Mouse (Mus musculus) limb, embryonic 13.5 days (tissue): ENCODE results near the gene Spns2. TPM values are rescaled to one million over a fixed set of nuclear protein-coding genes. Genes with fewer than 3 reads are reported as not detected.

Experiments used
- ATAC-seq: fragments of 200-750 bp; cut with Nextera tagmentation; 2 replicates; pipeline ENCODE4 v1.8.0; 2017; ENCODE audit warnings: low read depth, moderate number of reproducible peaks, moderate TSS enrichment; ENCODE audit not compliant: low FRiP score
- H3K27ac ChIP-seq: fragments of 300-500 bp; sonication (generic); 2 replicates; pipeline ENCODE4 v1.5.1; 2015; ENCODE audit warnings: inconsistent platforms, mild to moderate bottlenecking, moderate library complexity
- H3K27me3 ChIP-seq: fragments of 300-500 bp; sonication (generic); 2 replicates; pipeline ENCODE4 v1.6.1; 2015; ENCODE audit warnings: mild to moderate bottlenecking, inconsistent platforms
- H3K36me3 ChIP-seq: fragments of 300-500 bp; sonication (generic); 2 replicates; pipeline ENCODE4 v1.6.1; 2015; ENCODE audit warnings: inconsistent platforms, mild to moderate bottlenecking, moderate library complexity
- H3K4me1 ChIP-seq: fragments of 300-500 bp; sonication (generic); 2 replicates; pipeline ENCODE4 v1.6.1; 2015; ENCODE audit warnings: inconsistent platforms
- H3K4me2 ChIP-seq: fragments of 300-500 bp; sonication (generic); replicated peaks from 2 replicates; pipeline ENCODE4 v1.6.1; 2015; ENCODE audit warnings: inconsistent platforms, mild to moderate bottlenecking, moderate library complexity
- H3K4me3 ChIP-seq: fragments of 300-500 bp; sonication (generic); 2 replicates; pipeline ENCODE4 v1.5.1; 2015; ENCODE audit warnings: moderate library complexity, mild to moderate bottlenecking, inconsistent platforms
- H3K9ac ChIP-seq: fragments of 300-500 bp; sonication (generic); 2 replicates; pipeline ENCODE4 v1.6.1; 2015; ENCODE audit warnings: mild to moderate bottlenecking, inconsistent platforms
- H3K9me3 ChIP-seq: fragments of 300-500 bp; sonication (generic); 2 replicates; pipeline ENCODE4 v1.6.1; 2016; ENCODE audit warnings: inconsistent platforms
- WGBS: fragments of 180-500 bp; shearing (Covaris S2); methylation state at CpG from one replicate; pipeline ENCODE4 v1.1.7; 2015; 5-methylcytosine and 5-hydroxymethylcytosine counted together
- polyA plus RNA-seq: library from polyadenylated mRNA; unstranded; fragments of >200 nt; fragmentation: Nextera tagmentation; extraction: Ambion mirVana; gene quantifications from 2 replicates; pipeline ENCODE4 v1.2.1, GENCODE M21; 2015

Spns2 gene
- 2.1 and 2.3 TPM in 2 replicates for polyA plus RNA-seq

GRCm38 (mm10) chr11:72489881-72490301 is at the start of gene Spns2:
TSS of gene Spns2 (minus strand) at chr11:72489904.
- peak within 1 kb of the TSS; percentile 60 for H3K4me3 ChIP-seq
- H3K9ac ChIP-seq = peak within 1 kb of the TSS; percentile 65
- peaks cover 66% of the 10 kb centered on the region for H3K27me3 ChIP-seq
- no peaks in the 10 kb centered on the region for H3K9me3 ChIP-seq
- ATAC-seq = peak; percentile 89
- peaks cover 14% of the 10 kb centered on the region for H3K4me1 ChIP-seq
- WGBS = under 1% methylated on average over 42 of the region's 42 CpGs
- H3K36me3 ChIP-seq = no peaks in the 10 kb centered on the region
- peak within 1 kb of the TSS; percentile 97 for H3K4me2 ChIP-seq
- H3K27ac ChIP-seq = no peak within 1 kb of the TSS

- WGBS = 90% methylated on average over 7 of the region's 7 CpGs
- no peak overlapping the region for H3K27ac ChIP-seq
- H3K4me3 ChIP-seq = no peak overlapping the region
- H3K4me1 ChIP-seq = no peaks in the 10 kb centered on the region
- no peaks in the 10 kb centered on the region for H3K27me3 ChIP-seq
- no peak for ATAC-seq
- H3K4me2 ChIP-seq = no peak overlapping the region
- no peaks in the 10 kb centered on the region for H3K36me3 ChIP-seq
- no peaks in the 10 kb centered on the region for H3K9me3 ChIP-seq
- no peak overlapping the region for H3K9ac ChIP-seq
These were observed 49.1 kb upstream of the Spns2 start for GRCm38 (mm10) chr11:72538811-72539210.

GRCm38 (mm10) chr11:72538037-72538755 is 48.5 kb upstream of the Spns2 start:
- H3K9ac ChIP-seq = no peak overlapping the region
- no peaks in the 10 kb centered on the region for H3K27me3 ChIP-seq
- no peak overlapping the region for H3K27ac ChIP-seq
- 73% methylated on average over 8 of the region's 8 CpGs for WGBS
- H3K36me3 ChIP-seq = no peaks in the 10 kb centered on the region
- ATAC-seq = no peak
- H3K4me2 ChIP-seq = no peak overlapping the region
- H3K4me3 ChIP-seq = no peak overlapping the region
- no peaks in the 10 kb centered on the region for H3K9me3 ChIP-seq
- H3K4me1 ChIP-seq = no peaks in the 10 kb centered on the region

- H3K9me3 ChIP-seq = no peaks in the 10 kb centered on the region
- no peaks in the 10 kb centered on the region for H3K36me3 ChIP-seq
- no peaks in the 10 kb centered on the region for H3K4me1 ChIP-seq
- WGBS = 90% methylated on average over 2 of the region's 2 CpGs
- no peak overlapping the region for H3K27ac ChIP-seq
- H3K9ac ChIP-seq = no peak overlapping the region
- H3K4me2 ChIP-seq = no peak overlapping the region
- no peak overlapping the region for H3K4me3 ChIP-seq
- no peaks in the 10 kb centered on the region for H3K27me3 ChIP-seq
- ATAC-seq = no peak
These were observed 47.8 kb upstream of the Spns2 start for GRCm38 (mm10) chr11:72537503-72537902.

GRCm38 (mm10) chr11:72535519-72535918 is 45.8 kb upstream of the Spns2 start:
- Histone ChIP-seq H3K9ac (no peak overlapping the region), H3K4me1 (no peaks in the 10 kb centered on the region), H3K36me3 (no peaks in the 10 kb centered on the region), H3K4me2 (no peak overlapping the region), H3K27ac (no peak overlapping the region), H3K9me3 (no peaks in the 10 kb centered on the region), H3K27me3 (no peaks in the 10 kb centered on the region), H3K4me3 (no peak overlapping the region)
- WGBS = 87% methylated on average over 3 of the region's 3 CpGs
- ATAC-seq = no peak

GRCm38 (mm10) chr11:72532890-72533289 is 43.2 kb upstream of the Spns2 start:
- H3K4me3 ChIP-seq = no peak overlapping the region
- no peaks in the 10 kb centered on the region for H3K9me3 ChIP-seq
- H3K27me3 ChIP-seq = no peaks in the 10 kb centered on the region
- no peak for ATAC-seq
- no peak overlapping the region for H3K27ac ChIP-seq
- H3K36me3 ChIP-seq = no peaks in the 10 kb centered on the region
- no peak overlapping the region for H3K9ac ChIP-seq
- no peaks in the 10 kb centered on the region for H3K4me1 ChIP-seq
- WGBS = 83% methylated on average over 3 of the region's 3 CpGs
- H3K4me2 ChIP-seq = no peak overlapping the region

GRCm38 (mm10) chr11:72531632-72532031 is 41.9 kb upstream of the Spns2 start:
- H3K4me1 ChIP-seq = no peaks in the 10 kb centered on the region
- H3K27ac ChIP-seq = no peak overlapping the region
- no peak overlapping the region for H3K4me3 ChIP-seq
- no peak overlapping the region for H3K4me2 ChIP-seq
- ATAC-seq = no peak
- no peak overlapping the region for H3K9ac ChIP-seq
- H3K9me3 ChIP-seq = no peaks in the 10 kb centered on the region
- no peaks in the 10 kb centered on the region for H3K36me3 ChIP-seq
- WGBS = 64% methylated on average over 1 of the region's 1 CpGs
- H3K27me3 ChIP-seq = no peaks in the 10 kb centered on the region

GRCm38 (mm10) chr11:72531144-72531543 is 41.4 kb upstream of the Spns2 start:
- Histone ChIP-seq H3K36me3 (no peaks in the 10 kb centered on the region), H3K4me1 (no peaks in the 10 kb centered on the region), H3K9ac (no peak overlapping the region), H3K9me3 (no peaks in the 10 kb centered on the region), H3K27me3 (no peaks in the 10 kb centered on the region), H3K4me2 (no peak overlapping the region), H3K4me3 (no peak overlapping the region), H3K27ac (no peak overlapping the region)
- 74% methylated on average over 5 of the region's 5 CpGs for WGBS
- ATAC-seq = no peak

GRCm38 (mm10) chr11:72526190-72526589 is 36.5 kb upstream of the Spns2 start:
- Histone ChIP-seq H3K27me3 (no peaks in the 10 kb centered on the region), H3K9me3 (no peaks in the 10 kb centered on the region), H3K36me3 (no peaks in the 10 kb centered on the region), H3K4me3 (no peak overlapping the region), H3K27ac (no peak overlapping the region), H3K4me2 (no peak overlapping the region), H3K4me1 (no peaks in the 10 kb centered on the region), H3K9ac (no peak overlapping the region)
- no peak for ATAC-seq
- WGBS = 79% methylated on average over 4 of the region's 4 CpGs

GRCm38 (mm10) chr11:72523711-72524110 is 34.0 kb upstream of the Spns2 start:
- no peaks in the 10 kb centered on the region for H3K9me3 ChIP-seq
- WGBS = 57% methylated on average over 4 of the region's 4 CpGs
- no peaks in the 10 kb centered on the region for H3K4me1 ChIP-seq
- no peak for ATAC-seq
- H3K9ac ChIP-seq = no peak overlapping the region
- no peak overlapping the region for H3K4me2 ChIP-seq
- no peaks in the 10 kb centered on the region for H3K36me3 ChIP-seq
- no peak overlapping the region for H3K4me3 ChIP-seq
- H3K27ac ChIP-seq = no peak overlapping the region
- no peaks in the 10 kb centered on the region for H3K27me3 ChIP-seq

- H3K4me2 ChIP-seq = no peak overlapping the region
- H3K9me3 ChIP-seq = no peaks in the 10 kb centered on the region
- H3K4me3 ChIP-seq = no peak overlapping the region
- H3K27me3 ChIP-seq = no peaks in the 10 kb centered on the region
- H3K4me1 ChIP-seq = no peaks in the 10 kb centered on the region
- ATAC-seq = no peak
- H3K36me3 ChIP-seq = no peaks in the 10 kb centered on the region
- WGBS = 76% methylated on average over 5 of the region's 5 CpGs
- no peak overlapping the region for H3K27ac ChIP-seq
- H3K9ac ChIP-seq = no peak overlapping the region
These were observed 32.9 kb upstream of the Spns2 start for GRCm38 (mm10) chr11:72522616-72523041.

GRCm38 (mm10) chr11:72521598-72522541 is 32.2 kb upstream of the Spns2 start:
- Histone ChIP-seq H3K4me2 (no peak overlapping the region), H3K27ac (no peak overlapping the region), H3K36me3 (no peaks in the 10 kb centered on the region), H3K27me3 (no peaks in the 10 kb centered on the region), H3K9me3 (no peaks in the 10 kb centered on the region), H3K4me3 (no peak overlapping the region), H3K4me1 (no peaks in the 10 kb centered on the region), H3K9ac (no peak overlapping the region)
- WGBS = 77% methylated on average over 5 of the region's 5 CpGs
- no peak for ATAC-seq
